Mouse (Mus musculus): ENCODE measurements at regions not wholly inside any gene's neighbourhood (a gene's known extent, or its start where the extent isn't known, plus 50 kb on each side); places are given as distances from the start of the nearest gene placed in this dataset.

- DNase-seq (ENCODE audit: low spot score in 2 of 2) = no peak
Measured at GRCm38 (mm10) chr6:101048431-101048830, 215.0 kb downstream of the Ppp4r2 start.

- DNase-seq (ENCODE audit: low spot score in 2 of 2) = no peak
Measured at GRCm38 (mm10) chr6:101048836-101049361, 215.5 kb downstream of the Ppp4r2 start.

GRCm38 (mm10) chr6:101054880-101055279 is 221.5 kb downstream of the Ppp4r2 start:
- no peak for DNase-seq (ENCODE audit: low spot score in 2 of 2)

- DNase-seq (ENCODE audit: low spot score in 2 of 2) = no peak
Measured at GRCm38 (mm10) chr6:101056318-101056717, 222.9 kb downstream of the Ppp4r2 start.

- DNase-seq (ENCODE audit: low spot score in 2 of 2) = no peak
Measured at GRCm38 (mm10) chr6:101059058-101059457, 225.6 kb downstream of the Ppp4r2 start.

GRCm38 (mm10) chr6:101062186-101062585 is 228.8 kb downstream of the Ppp4r2 start:
- no peak for DNase-seq (ENCODE audit: low spot score in 2 of 2)

GRCm38 (mm10) chr6:101075753-101076516 is 242.5 kb downstream of the Ppp4r2 start:
- no peak for DNase-seq (ENCODE audit: low spot score in 2 of 2)

GRCm38 (mm10) chr6:101078294-101078693 is 244.9 kb downstream of the Ppp4r2 start:
- DNase-seq (ENCODE audit: low spot score in 2 of 2) = no peak

- no peak for DNase-seq (ENCODE audit: low spot score in 2 of 2)
Measured at GRCm38 (mm10) chr6:101083676-101084075, 250.3 kb downstream of the Ppp4r2 start.

- no peak for DNase-seq (ENCODE audit: low spot score in 2 of 2)
Measured at GRCm38 (mm10) chr6:101092179-101092578, 258.8 kb downstream of the Ppp4r2 start.

All from cerebellum, postnatal 4 days (tissue).